Mouse (Mus musculus) forebrain, embryonic 10.5 days (tissue): Measurements from ENCODE around the gene Dip2c. TPM values are rescaled to one million over a fixed set of nuclear protein-coding genes. Genes with fewer than 3 reads are reported as not detected.

Experiments
- DNase-seq: peaks from one replicate; pipeline ENCODE4 v3.0.0-alpha.2; 2017; ENCODE audit warnings: low spot score; ENCODE audit errors: extremely low spot score
- H3K27ac ChIP-seq: fragments of 300-500 bp; sonication (generic); 2 replicates; pipeline ENCODE4 v1.5.1; 2016; ENCODE audit warnings: mild to moderate bottlenecking
- H3K27me3 ChIP-seq: fragments of 300-500 bp; sonication (generic); 2 replicates; pipeline ENCODE4 v1.6.1; 2016; ENCODE audit warnings: mild to moderate bottlenecking; ENCODE audit not compliant: poor library complexity, severe bottlenecking
- H3K36me3 ChIP-seq: fragments of 300-500 bp; sonication (generic); replicated peaks from 2 replicates; pipeline ENCODE4 v1.6.1; 2016; ENCODE audit warnings: mild to moderate bottlenecking, moderate library complexity
- H3K4me1 ChIP-seq: fragments of 300-500 bp; sonication (generic); 2 replicates; pipeline ENCODE4 v1.6.1; 2016
- H3K4me3 ChIP-seq: fragments of 300-500 bp; sonication (generic); 2 replicates; pipeline ENCODE4 v1.5.1; 2016; ENCODE audit warnings: mild to moderate bottlenecking, moderate library complexity
- H3K9me3 ChIP-seq: fragments of 300-500 bp; sonication (generic); 2 replicates; pipeline ENCODE4 v1.6.1; 2016; ENCODE audit warnings: mild to moderate bottlenecking, moderate library complexity
- whole genome bisulfite sequencing: fragments of 180-500 bp; shearing (Covaris S2); methylation state at CpG from one replicate; pipeline ENCODE4 v1.1.7; 2016; 5-methylcytosine and 5-hydroxymethylcytosine counted together
- polyA plus RNA-seq: library from polyadenylated mRNA; unstranded; fragments of >200 nt; fragmentation: Nextera tagmentation; extraction: Ambion mirVana; gene quantifications from 2 replicates; pipeline ENCODE4 v1.2.1, GENCODE M21; 2016

Gene Dip2c
- polyA plus RNA-seq, 1 experiment from 2014 or later: 4.5 TPM

- no peaks in the 10 kb centered on the region for H3K9me3 ChIP-seq
- WGBS: 89% methylated on average over 3 of the region's 3 CpGs
- H3K27me3 ChIP-seq: no peaks in the 10 kb centered on the region
- no peak overlapping the region for H3K4me3 ChIP-seq
- peaks cover 7% of the 10 kb centered on the region; the same call in 1 of the 2 replicates for H3K4me1 ChIP-seq
- H3K27ac ChIP-seq: no peak overlapping the region
- no peaks in the 10 kb centered on the region for H3K36me3 ChIP-seq
- no peak for DNase-seq
Measured at GRCm38 (mm10) chr13:9297266-9297665, 20.9 kb downstream of the Dip2c start.

GRCm38 (mm10) chr13:9297689-9298088 lies 21.4 kb downstream of the Dip2c start:
- peaks cover 7% of the 10 kb centered on the region; the same call in 1 of the 2 replicates for H3K4me1 ChIP-seq
- DNase-seq: no peak
- H3K9me3 ChIP-seq: no peaks in the 10 kb centered on the region
- no peaks in the 10 kb centered on the region for H3K27me3 ChIP-seq
- H3K27ac ChIP-seq: no peak overlapping the region
- H3K4me3 ChIP-seq: no peak overlapping the region
- WGBS: 70% methylated on average over 3 of the region's 3 CpGs
- H3K36me3 ChIP-seq: no peaks in the 10 kb centered on the region

- Histone ChIP-seq H3K36me3 (no peaks in the 10 kb centered on the region), H3K9me3 (no peaks in the 10 kb centered on the region), H3K27ac (no peak overlapping the region), H3K27me3 (no peaks in the 10 kb centered on the region), H3K4me1 (peaks cover 7% of the 10 kb centered on the region; the same call in 1 of the 2 replicates), H3K4me3 (no peak overlapping the region)
- 81% methylated on average over 2 of the region's 2 CpGs for WGBS
- DNase-seq: no peak
Measured at GRCm38 (mm10) chr13:9299657-9300056, 23.3 kb downstream of the Dip2c start.

- no peaks in the 10 kb centered on the region for H3K9me3 ChIP-seq
- no peaks in the 10 kb centered on the region for H3K27me3 ChIP-seq
- no peak for DNase-seq
- no peak overlapping the region for H3K4me3 ChIP-seq
- H3K4me1 ChIP-seq: peaks cover 7% of the 10 kb centered on the region; the same call in 1 of the 2 replicates
- WGBS: 55% methylated on average over 6 of the region's 6 CpGs
- no peaks in the 10 kb centered on the region for H3K36me3 ChIP-seq
- H3K27ac ChIP-seq: no peak overlapping the region
Measured at GRCm38 (mm10) chr13:9308863-9309262, 32.5 kb downstream of the Dip2c start.

- Histone ChIP-seq H3K27me3 (no peaks in the 10 kb centered on the region), H3K9me3 (no peaks in the 10 kb centered on the region), H3K4me1 (peaks cover 17% of the 10 kb centered on the region), H3K4me3 (no peak overlapping the region), H3K36me3 (no peaks in the 10 kb centered on the region), H3K27ac (no peak overlapping the region)
- no peak for DNase-seq
- 85% methylated on average over 1 of the region's 1 CpGs for WGBS
Measured at GRCm38 (mm10) chr13:9310806-9311205, 34.5 kb downstream of the Dip2c start.

- H3K4me1 ChIP-seq: peaks cover 17% of the 10 kb centered on the region
- H3K36me3 ChIP-seq: no peaks in the 10 kb centered on the region
- DNase-seq: no peak
- H3K27ac ChIP-seq: no peak overlapping the region
- no peaks in the 10 kb centered on the region for H3K27me3 ChIP-seq
- H3K4me3 ChIP-seq: no peak overlapping the region
- no peaks in the 10 kb centered on the region for H3K9me3 ChIP-seq
Measured at GRCm38 (mm10) chr13:9312916-9313315, 36.6 kb downstream of the Dip2c start.

- 79% methylated on average over 2 of the region's 2 CpGs for WGBS
- Histone ChIP-seq H3K36me3 (no peaks in the 10 kb centered on the region), H3K4me3 (no peak overlapping the region), H3K4me1 (peaks cover 11% of the 10 kb centered on the region), H3K27ac (no peak overlapping the region), H3K27me3 (no peaks in the 10 kb centered on the region), H3K9me3 (no peaks in the 10 kb centered on the region)
- DNase-seq: no peak
Measured at GRCm38 (mm10) chr13:9314099-9314712, 37.9 kb downstream of the Dip2c start.

GRCm38 (mm10) chr13:9314713-9315112 lies 38.4 kb downstream of the Dip2c start:
- Histone ChIP-seq H3K27ac (no peak overlapping the region), H3K4me3 (no peak overlapping the region), H3K27me3 (no peaks in the 10 kb centered on the region), H3K9me3 (no peaks in the 10 kb centered on the region), H3K4me1 (peaks cover 11% of the 10 kb centered on the region), H3K36me3 (no peaks in the 10 kb centered on the region)
- DNase-seq: no peak
- WGBS: 80% methylated on average over 4 of the region's 4 CpGs

- Histone ChIP-seq H3K9me3 (no peaks in the 10 kb centered on the region), H3K4me1 (peaks cover 2% of the 10 kb centered on the region), H3K27me3 (no peaks in the 10 kb centered on the region), H3K27ac (no peak overlapping the region), H3K4me3 (no peak overlapping the region), H3K36me3 (no peaks in the 10 kb centered on the region)
- WGBS: 87% methylated on average over 2 of the region's 2 CpGs
- DNase-seq: no peak
Measured at GRCm38 (mm10) chr13:9319745-9320144, 43.4 kb downstream of the Dip2c start.

GRCm38 (mm10) chr13:9325262-9325661 lies 48.9 kb downstream of the Dip2c start:
- H3K4me1 ChIP-seq: peaks cover 9% of the 10 kb centered on the region

GRCm38 (mm10) chr13:9329307-9329915 lies 53.1 kb downstream of the Dip2c start:
- WGBS: 65% methylated on average over 1 of the region's 1 CpGs
- peak; percentile 21 for DNase-seq

More at GRCm38 (mm10) chr13:9325262-9325661, 48.9 kb downstream of the Dip2c start:
- Histone ChIP-seq H3K27ac (no peak overlapping the region), H3K27me3 (no peaks in the 10 kb centered on the region), H3K36me3 (no peaks in the 10 kb centered on the region), H3K9me3 (no peaks in the 10 kb centered on the region), H3K4me3 (no peak overlapping the region)
- no peak for DNase-seq
- 73% methylated on average over 1 of the region's 1 CpGs for WGBS

GRCm38 (mm10) chr13:9333187-9333586 lies 56.9 kb downstream of the Dip2c start:
- Histone ChIP-seq H3K27me3 (no peaks in the 10 kb centered on the region), H3K27ac (no peak overlapping the region), H3K4me1 (peaks cover 9% of the 10 kb centered on the region), H3K9me3 (no peaks in the 10 kb centered on the region), H3K4me3 (no peak overlapping the region), H3K36me3 (no peaks in the 10 kb centered on the region)
- no peak for DNase-seq

More at GRCm38 (mm10) chr13:9329307-9329915, 53.1 kb downstream of the Dip2c start:
- Histone ChIP-seq H3K9me3 (no peaks in the 10 kb centered on the region), H3K4me1 (peaks cover 9% of the 10 kb centered on the region), H3K4me3 (no peak overlapping the region), H3K36me3 (no peaks in the 10 kb centered on the region), H3K27ac (peak overlapping the region; percentile 27; the same call in 1 of the 2 replicates), H3K27me3 (no peaks in the 10 kb centered on the region)

- no peaks in the 10 kb centered on the region for H3K36me3 ChIP-seq
- H3K9me3 ChIP-seq: no peaks in the 10 kb centered on the region
- DNase-seq: no peak
- no peaks in the 10 kb centered on the region for H3K4me1 ChIP-seq
- H3K4me3 ChIP-seq: no peak overlapping the region
- H3K27ac ChIP-seq: no peak overlapping the region
- WGBS: 94% methylated on average over 4 of the region's 4 CpGs
- H3K27me3 ChIP-seq: no peaks in the 10 kb centered on the region
Measured at GRCm38 (mm10) chr13:9340293-9340692, 64.0 kb downstream of the Dip2c start.
